In genomic region chr1:59669962-59670630, GRCm38 (mm10) we compare ENCODE assay signal across 8 mouse cellular contexts. TPM values are rescaled to one million over a fixed set of nuclear protein-coding genes. Genes with fewer than 3 reads are reported as not detected.
DNase-seq lines count a peak whose midpoint lies in the region; ATAC-seq lines count a peak whose summit lies in the region.

No protein-coding gene starts in this region.

- no peaks in the 10 kb centered on the region for H3K27me3 ChIP-seq in neural tube, embryonic 11.5 days (ENCODE audit: control insufficient read depth, insufficient read depth, low read length)
- H3K27me3 ChIP-seq in forebrain, embryonic 14.5 days (replicated peaks; ENCODE audit: control insufficient read depth, insufficient read depth, low read length): no peaks in the 10 kb centered on the region
- no peaks in the 10 kb centered on the region for H3K27me3 ChIP-seq in hindbrain, embryonic 14.5 days (ENCODE audit: control insufficient read depth, insufficient read depth, low read length)
- no peaks in the 10 kb centered on the region for H3K27me3 ChIP-seq in limb, embryonic 10.5 days (ENCODE audit: low read depth, poor library complexity, severe bottlenecking)
- H3K27me3 ChIP-seq in midbrain, embryonic 10.5 days (ENCODE audit: low read depth, poor library complexity, severe bottlenecking): no peaks in the 10 kb centered on the region

- peak overlapping the region; percentile 98 for H3K4me3 ChIP-seq in neural tube, embryonic 11.5 days (ENCODE audit: low read depth, low read length)
- peak overlapping the region; percentile 87 for H3K4me3 ChIP-seq in forebrain, embryonic 14.5 days (ENCODE audit: low read depth, low read length)
- peak overlapping the region; percentile 98 for H3K4me3 ChIP-seq in hindbrain, embryonic 14.5 days (replicated peaks; ENCODE audit: low read length)
- H3K4me3 ChIP-seq in limb, embryonic 10.5 days: peak overlapping the region; percentile 98
- H3K4me3 ChIP-seq in midbrain, embryonic 10.5 days: peak overlapping the region; percentile 100

- no peak for DNase-seq in neural tube, embryonic 11.5 days (ENCODE audit: low spot score)
- DNase-seq in neural tube, embryonic 10.5 days (ENCODE audit: extremely low spot score, low spot score): no peak
- DNase-seq in cerebellum, adult 11 months: peak; percentile 29
- DNase-seq in forebrain, embryonic 14.5 days (ENCODE audit: low spot score): peak; percentile 7
- no peak for DNase-seq in hindbrain, embryonic 14.5 days (ENCODE audit: low spot score)
- DNase-seq in limb, embryonic 10.5 days (ENCODE audit: low spot score): peak; percentile 69
- DNase-seq in midbrain, embryonic 10.5 days (ENCODE audit: low spot score): peak; percentile 61
- DNase-seq in spleen, postnatal 10 days (ENCODE audit: low spot score in 2 of 2): peak; percentile 53 to 57

- H3K4me1 ChIP-seq in neural tube, embryonic 11.5 days (ENCODE audit: control insufficient read depth, insufficient read depth, low read length): peaks cover 8% of the 10 kb centered on the region
- peaks cover 12% of the 10 kb centered on the region; the same call in 1 of the 2 replicates for H3K4me1 ChIP-seq in forebrain, embryonic 14.5 days (ENCODE audit: control insufficient read depth, insufficient read depth, low read length)
- H3K4me1 ChIP-seq in hindbrain, embryonic 14.5 days (replicated peaks; ENCODE audit: control insufficient read depth, insufficient read depth, low read length): peaks cover 21% of the 10 kb centered on the region
- H3K4me1 ChIP-seq in limb, embryonic 10.5 days: peaks cover 18% of the 10 kb centered on the region
- H3K4me1 ChIP-seq in midbrain, embryonic 10.5 days: peaks cover 22% of the 10 kb centered on the region

- H3K27ac ChIP-seq in neural tube, embryonic 11.5 days (ENCODE audit: low read depth, low read length): peak overlapping the region; percentile 89
- H3K27ac ChIP-seq in forebrain, embryonic 14.5 days (ENCODE audit: low read depth, low read length): peak overlapping the region; percentile 94
- H3K27ac ChIP-seq in hindbrain, embryonic 14.5 days: peak overlapping the region; percentile 94
- H3K27ac ChIP-seq in limb, embryonic 10.5 days: peak overlapping the region; percentile 98
- H3K27ac ChIP-seq in midbrain, embryonic 10.5 days (replicated peaks): peak overlapping the region; percentile 98

- H3K9ac ChIP-seq in neural tube, embryonic 11.5 days (ENCODE audit: low read length): peak overlapping the region; percentile 93
- peak overlapping the region; percentile 97 for H3K9ac ChIP-seq in forebrain, embryonic 14.5 days (ENCODE audit: low read length)
- peak overlapping the region; percentile 97 for H3K9ac ChIP-seq in hindbrain, embryonic 14.5 days

- no peaks in the 10 kb centered on the region for H3K9me3 ChIP-seq in neural tube, embryonic 11.5 days (ENCODE audit: control insufficient read depth, low read length)
- no peaks in the 10 kb centered on the region for H3K9me3 ChIP-seq in forebrain, embryonic 14.5 days (replicated peaks; ENCODE audit: control insufficient read depth, low read length)
- no peaks in the 10 kb centered on the region for H3K9me3 ChIP-seq in hindbrain, embryonic 14.5 days (ENCODE audit: control insufficient read depth, low read length)
- no peaks in the 10 kb centered on the region for H3K9me3 ChIP-seq in limb, embryonic 10.5 days (replicated peaks)
- H3K9me3 ChIP-seq in midbrain, embryonic 10.5 days (replicated peaks): no peaks in the 10 kb centered on the region

- ATAC-seq in neural tube, embryonic 11.5 days (ENCODE audit: insufficient read depth, low FRiP score, low TSS enrichment): no peak; the same call in 1 of the 2 replicates
- peak; percentile 83 for ATAC-seq in forebrain, embryonic 14.5 days
- ATAC-seq in hindbrain, embryonic 14.5 days (ENCODE audit: low FRiP score): peak; percentile 82; the same call in 1 of the 2 replicates

- no peaks in the 10 kb centered on the region for H3K36me3 ChIP-seq in neural tube, embryonic 11.5 days (ENCODE audit: control insufficient read depth, insufficient read depth, low read length)
- H3K36me3 ChIP-seq in forebrain, embryonic 14.5 days (ENCODE audit: control insufficient read depth, insufficient read depth, low read length): no peaks in the 10 kb centered on the region
- H3K36me3 ChIP-seq in hindbrain, embryonic 14.5 days (replicated peaks; ENCODE audit: control insufficient read depth, insufficient read depth): no peaks in the 10 kb centered on the region
- peaks cover 18% of the 10 kb centered on the region for H3K36me3 ChIP-seq in limb, embryonic 10.5 days
- H3K36me3 ChIP-seq in midbrain, embryonic 10.5 days: peaks cover 20% of the 10 kb centered on the region

- WGBS in neural tube, embryonic 11.5 days: under 1% methylated on average over 45 of the region's 54 CpGs
- under 1% methylated on average over 32 of the region's 54 CpGs for WGBS in forebrain, embryonic 14.5 days
- WGBS in hindbrain, embryonic 14.5 days: under 1% methylated on average over 41 of the region's 54 CpGs
- under 1% methylated on average over 53 of the region's 54 CpGs for WGBS in limb, embryonic 10.5 days
- WGBS in midbrain, embryonic 10.5 days: under 1% methylated on average over 45 of the region's 54 CpGs

- H3K4me2 ChIP-seq in neural tube, embryonic 11.5 days (ENCODE audit: low read depth): peak overlapping the region; percentile 65
- H3K4me2 ChIP-seq in forebrain, embryonic 14.5 days (ENCODE audit: low read length): peak overlapping the region; percentile 72
- peak overlapping the region; percentile 87 for H3K4me2 ChIP-seq in hindbrain, embryonic 14.5 days (replicated peaks)

RNA-seq across cellular contexts. Expression of gene Sumo1, which starts 0.5 kb away (rescaled TPM):
- 503 and 520 TPM in 2 replicates for polyA plus RNA-seq in neural tube, embryonic 11.5 days (2014; fragmentation: Nextera tagmentation; extraction: Ambion mirVana)
- 473 and 528 TPM in 2 replicates for polyA plus RNA-seq in forebrain, embryonic 14.5 days (2014; fragmentation: Nextera tagmentation; extraction: Ambion mirVana)
- 340 and 359 TPM in 2 replicates for polyA plus RNA-seq in hindbrain, embryonic 14.5 days (2014; fragmentation: Nextera tagmentation; extraction: Ambion mirVana)
- 583 and 618 TPM in 2 replicates for polyA plus RNA-seq in limb, embryonic 10.5 days (2016; fragmentation: Nextera tagmentation; extraction: Ambion mirVana)
- 532 and 579 TPM in 2 replicates for polyA plus RNA-seq in midbrain, embryonic 10.5 days (2016; fragmentation: Nextera tagmentation; extraction: Ambion mirVana)

RNA-seq across cellular contexts. Expression of gene Nop58, which starts 14.7 kb away (rescaled TPM):
- 237 and 261 TPM in 2 replicates for polyA plus RNA-seq in neural tube, embryonic 11.5 days (2014; fragmentation: Nextera tagmentation; extraction: Ambion mirVana)
- polyA plus RNA-seq in forebrain, embryonic 14.5 days (2014; fragmentation: Nextera tagmentation; extraction: Ambion mirVana): 137 and 152 TPM in 2 replicates
- 127 and 138 TPM in 2 replicates for polyA plus RNA-seq in hindbrain, embryonic 14.5 days (2014; fragmentation: Nextera tagmentation; extraction: Ambion mirVana)
- polyA plus RNA-seq in limb, embryonic 10.5 days (2016; fragmentation: Nextera tagmentation; extraction: Ambion mirVana): 292 and 307 TPM in 2 replicates
- polyA plus RNA-seq in midbrain, embryonic 10.5 days (2016; fragmentation: Nextera tagmentation; extraction: Ambion mirVana): 269 and 309 TPM in 2 replicates

Comparison
In these comparisons a context has a peak if more than half of its experiments do, and no peak if none do; other contexts are left out.
1. DNase-seq: peak in cerebellum, adult 11 months (single experiment), forebrain, embryonic 14.5 days (single experiment), limb, embryonic 10.5 days (single experiment), midbrain, embryonic 10.5 days (single experiment) and spleen, postnatal 10 days (2 of 2); none in neural tube, embryonic 11.5 days (single experiment), neural tube, embryonic 10.5 days (single experiment) and hindbrain, embryonic 14.5 days (single experiment).
2. Peak in every context shown above with its lines, with median percentiles within 50 percentile points of each other: H3K27ac ChIP-seq, H3K4me2 ChIP-seq, H3K4me3 ChIP-seq and H3K9ac ChIP-seq.